Mouse (Mus musculus): ENCODE results near the gene Gm49393.

DNA sequence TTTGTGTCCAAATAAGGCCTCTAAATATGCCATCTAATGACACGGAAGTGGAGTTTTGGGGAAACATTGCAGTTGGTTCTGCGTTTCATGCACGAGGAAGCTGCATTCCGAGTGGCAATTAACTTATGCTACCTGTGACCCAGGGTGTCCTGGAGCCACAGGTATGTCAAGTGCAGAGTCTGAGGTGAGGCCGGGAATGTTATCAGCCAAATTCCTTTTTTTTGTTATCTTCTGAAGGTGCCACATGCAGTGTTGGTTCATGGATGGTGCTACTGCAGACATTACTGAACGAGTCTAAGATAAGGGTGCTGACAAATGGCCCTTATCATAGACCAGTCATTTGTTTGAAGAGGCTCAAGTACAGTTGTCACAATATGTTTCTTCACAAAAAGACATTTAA lies 122.6 kb downstream of the Gm49393 start:
- TF ChIP-seq CTCF (IDR thresholded peaks at IDR 0.05; ENCODE audit: borderline replicate concordance, extremely low read depth, insufficient read depth, insufficient read length) = no peak
- TF ChIP-seq POLR2A (IDR thresholded peaks at IDR 0.05; ENCODE audit: borderline replicate concordance, extremely low read depth, insufficient read depth, insufficient read length, poor library complexity, severe bottlenecking) = no peak
